Mouse (Mus musculus) spleen, adult 18-20 months (tissue): ENCODE measurements around the gene Taf5.

Source experiments
- DNase-seq, 2 experiments: peaks; one replicate each; pipeline ENCODE4 v3.0.0; 2022; ENCODE audit warnings: mixed read lengths in 2 of 2

Gene Taf5

DNA sequence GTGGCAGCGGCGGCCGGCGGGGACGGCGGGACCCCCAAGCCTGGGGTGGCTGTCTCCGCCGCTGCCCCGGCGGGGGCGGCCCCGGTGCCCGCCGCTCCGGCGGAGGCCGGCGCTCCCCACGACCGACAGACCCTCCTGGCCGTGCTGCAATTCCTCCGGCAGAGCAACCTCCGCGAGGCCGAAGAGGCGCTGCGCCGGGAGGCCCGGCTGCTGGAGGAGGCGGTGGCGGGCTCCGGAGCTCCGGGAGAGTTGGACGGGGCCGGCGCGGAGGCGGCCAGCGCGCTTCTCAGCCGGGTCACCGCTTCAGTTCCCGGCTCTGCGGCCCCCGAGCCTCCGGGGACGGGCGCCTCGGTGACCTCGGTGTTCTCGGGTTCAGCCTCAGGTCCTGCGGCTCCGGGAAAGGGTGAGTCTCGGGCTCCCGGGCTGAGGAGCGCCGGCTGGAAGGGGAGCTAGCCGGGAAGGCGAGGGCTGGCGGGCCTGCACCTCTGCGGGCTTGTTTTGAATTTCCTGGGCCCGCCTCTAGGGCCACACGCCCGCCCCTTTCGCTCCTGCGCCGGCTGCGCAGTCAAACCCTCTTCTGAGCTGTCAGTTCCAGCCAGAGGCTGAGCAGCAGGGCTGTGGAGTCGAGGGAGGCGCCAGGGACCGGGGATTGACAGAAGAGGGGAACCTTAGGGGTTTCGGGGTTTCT, 522 bp downstream of the Taf5 start:
- peak; percentile 75 to 82 for DNase-seq

DNA sequence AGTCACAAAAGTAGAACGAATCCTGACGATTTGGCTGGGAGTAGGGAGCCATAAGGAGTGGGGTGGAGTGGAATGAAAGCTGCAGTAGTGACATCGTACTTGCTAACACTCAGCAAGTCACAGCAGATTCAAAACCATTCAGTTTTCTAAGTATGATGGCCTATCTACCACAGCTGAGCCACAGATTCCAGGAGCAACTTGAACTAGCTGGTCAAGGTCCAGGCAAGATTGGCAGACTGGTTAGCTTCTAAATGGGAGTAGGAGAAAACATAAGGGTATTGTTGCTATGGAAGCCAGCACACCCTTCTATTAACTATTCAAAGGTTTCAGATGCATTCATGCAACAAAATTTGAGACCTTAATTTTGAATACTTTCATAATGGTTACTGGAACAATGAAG, 20.7 kb downstream of the Taf5 start:
- no peak for DNase-seq

DNA sequence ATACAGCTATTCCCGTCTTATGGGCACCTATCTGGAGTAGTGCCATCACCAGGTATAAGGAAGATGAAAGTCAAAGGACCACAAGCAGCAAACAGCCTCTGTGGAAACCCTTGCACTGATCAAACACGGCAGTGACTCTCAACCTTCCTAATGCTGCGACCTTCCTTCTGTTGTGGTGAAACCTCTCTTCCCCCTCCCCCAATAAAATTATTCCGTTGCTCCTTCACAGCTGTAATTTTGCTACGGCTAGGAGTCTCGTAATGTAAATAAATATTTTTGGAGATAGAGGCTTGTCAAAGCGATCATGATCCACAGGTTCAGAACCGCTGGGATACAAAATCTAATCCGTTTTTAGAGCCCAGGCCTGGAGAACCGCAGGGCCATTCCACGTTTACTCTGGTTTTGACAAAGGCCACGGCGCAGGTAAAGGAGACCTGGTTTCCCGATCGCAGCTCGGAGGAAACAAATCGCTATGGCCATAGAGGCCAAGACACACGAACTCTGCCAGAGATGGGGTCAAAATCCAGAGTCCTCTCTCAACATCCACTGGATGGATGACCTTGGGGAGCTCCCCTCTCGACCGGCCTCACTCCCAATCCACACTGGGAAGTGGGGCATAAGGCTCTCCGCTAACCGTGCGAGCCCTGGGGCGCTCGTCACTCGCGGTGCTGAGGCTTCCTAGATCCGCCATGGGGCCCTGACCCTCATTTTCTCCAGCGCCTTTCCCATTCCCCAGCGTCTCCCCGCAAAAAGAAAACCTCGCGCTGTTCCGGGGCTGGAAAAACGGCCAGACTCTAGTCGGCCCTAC, 22.4 kb downstream of the Taf5 start:
- no peak for DNase-seq

DNA sequence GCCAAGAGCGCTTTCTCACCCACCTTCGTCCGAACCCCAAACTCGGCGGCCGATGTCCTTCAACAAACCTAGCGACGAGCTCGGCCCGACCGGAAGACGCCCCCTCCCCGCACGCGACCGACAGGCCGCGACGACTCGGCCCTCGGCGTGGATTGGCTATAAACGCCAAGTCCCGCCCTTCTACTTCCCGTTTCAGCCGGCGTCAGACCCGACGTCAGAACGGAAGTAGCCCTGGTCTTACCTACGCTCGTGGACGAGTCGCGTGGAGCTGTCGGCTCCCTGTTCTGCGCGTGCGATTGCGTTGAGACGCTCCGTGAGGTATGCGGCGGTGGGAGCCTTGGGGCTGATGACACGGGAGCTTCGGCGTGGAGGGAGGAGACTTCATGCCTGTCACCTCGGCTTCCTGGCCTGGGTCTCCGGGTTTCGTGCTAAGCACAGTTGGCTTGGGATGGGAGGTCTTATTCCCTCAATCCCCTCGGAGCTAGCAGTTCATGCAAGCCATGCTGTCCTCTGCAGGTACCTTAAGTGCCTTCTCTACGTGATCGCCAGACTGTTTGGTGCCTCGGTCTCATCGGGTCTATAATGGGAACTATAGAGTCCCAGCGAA, 23.1 kb downstream of the Taf5 start, which contains the start of the genes Usmg5 and Pdcd11:
TSS of gene Usmg5 (minus strand) at position 98 of the 607 bp plus-strand sequence.
TSS of gene Pdcd11 (plus strand) at position 219 of the 607 bp plus-strand sequence.
- DNase-seq: peak; percentile 88 to 91

DNA sequence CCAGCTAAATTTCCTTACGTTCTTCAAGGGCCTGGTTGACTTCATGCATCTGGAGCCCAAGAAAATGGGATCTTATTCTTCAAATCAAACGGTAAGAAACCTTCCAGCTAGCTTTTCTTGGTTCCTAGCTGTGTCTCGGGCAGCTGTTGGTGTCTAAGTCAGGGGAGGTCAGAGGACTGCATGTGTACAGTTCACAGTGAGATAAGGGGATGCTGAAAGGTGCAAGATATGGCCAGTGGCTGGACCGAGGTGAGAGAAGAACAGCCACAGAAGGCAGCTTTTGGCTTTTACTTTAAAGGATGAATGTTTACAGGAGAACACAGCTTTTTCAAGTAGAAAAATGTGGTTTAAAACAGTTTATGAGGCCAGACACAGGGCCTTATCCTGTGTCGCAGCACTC, 33.5 kb downstream of the Taf5 start:
- no peak for DNase-seq

DNA sequence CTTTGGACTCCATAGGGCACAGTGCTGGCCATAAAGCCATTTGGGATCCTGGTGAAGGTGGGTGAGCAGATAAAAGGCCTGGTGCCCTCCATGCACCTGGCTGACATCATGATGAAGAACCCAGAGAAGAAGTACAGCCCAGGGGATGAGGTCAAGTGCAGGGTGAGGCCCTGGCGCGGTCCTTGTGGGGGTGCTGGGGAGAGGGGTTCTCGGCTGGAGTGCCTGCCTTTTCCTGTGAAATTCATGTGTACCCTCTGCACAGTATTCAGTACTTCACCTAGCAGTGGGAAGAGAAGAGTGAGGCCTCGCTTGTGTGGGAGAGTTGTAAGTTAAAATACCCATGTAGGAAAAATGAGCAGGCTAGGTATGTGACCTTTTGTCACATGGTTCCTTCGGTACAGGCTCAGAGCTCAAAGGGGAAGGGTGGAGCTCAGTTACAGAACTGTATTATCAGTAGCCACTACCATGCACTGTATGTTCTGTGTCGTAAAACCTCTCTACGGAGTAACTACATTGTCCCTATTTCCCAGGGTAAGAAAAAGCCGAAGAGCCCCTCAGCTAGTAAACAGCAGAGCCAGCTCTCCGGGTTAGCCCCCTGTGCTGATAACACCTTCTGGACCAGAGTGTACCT, 37.2 kb downstream of the Taf5 start:
- DNase-seq: no peak

DNA sequence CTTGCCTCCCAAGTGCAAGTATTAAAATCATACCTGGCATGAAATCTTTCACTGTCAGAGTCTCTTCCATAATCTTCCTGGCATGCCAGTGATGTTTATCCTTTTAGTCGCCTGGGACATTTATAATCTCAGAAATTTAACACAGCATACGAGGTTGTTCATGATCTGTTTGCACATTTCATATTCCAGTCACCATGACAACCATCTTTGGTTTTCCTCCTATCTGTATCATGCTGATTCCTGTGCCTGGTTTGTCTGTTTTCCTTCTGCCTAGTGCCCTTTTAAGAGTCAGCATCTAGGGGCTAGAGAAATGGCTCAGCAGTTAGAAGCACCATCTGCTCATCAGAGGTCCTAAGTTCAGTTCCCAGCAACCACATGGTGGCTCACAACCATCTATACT, 51.1 kb downstream of the Taf5 start:
- no peak for DNase-seq

DNA sequence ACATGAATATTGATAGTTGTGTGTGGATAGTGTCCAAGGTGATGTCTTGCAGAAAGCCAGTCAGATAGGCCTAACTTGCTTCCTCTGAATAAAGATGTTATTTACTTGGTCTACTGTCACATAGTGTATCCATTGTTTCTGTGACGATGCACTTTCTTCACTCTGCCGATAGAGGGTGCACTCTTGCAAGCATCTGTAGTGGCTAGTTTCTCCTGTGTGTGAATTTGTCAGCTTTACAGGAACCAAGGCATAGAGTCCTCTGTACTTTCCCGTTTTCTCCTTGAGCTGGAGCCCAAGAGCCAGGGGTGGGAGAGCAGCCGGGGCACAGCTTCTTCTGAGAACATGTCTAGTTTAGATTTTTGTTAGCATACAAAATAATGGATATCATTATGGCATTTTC, 53.5 kb downstream of the Taf5 start:
- no peak for DNase-seq

DNA sequence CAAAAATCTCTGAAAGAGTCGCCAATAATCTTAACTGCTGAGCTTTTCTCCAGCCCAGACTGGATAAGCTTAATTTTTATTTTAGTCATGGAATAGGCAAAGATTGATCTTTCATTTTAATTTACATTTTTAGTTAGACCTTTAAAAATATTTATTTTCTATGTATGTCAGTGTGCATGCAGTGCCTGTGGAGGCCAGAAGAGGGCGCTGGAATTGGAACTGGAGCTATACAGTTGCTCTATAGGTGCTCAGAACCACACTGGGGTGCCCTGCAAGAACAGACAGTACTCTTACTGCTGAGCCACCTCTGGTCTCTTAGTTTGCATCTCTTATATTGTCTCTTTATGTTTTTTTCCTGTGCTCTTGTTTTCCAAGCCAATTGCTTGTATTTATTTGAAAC, 55.3 kb downstream of the Taf5 start:
- peak; percentile 30 to 47 for DNase-seq

DNA sequence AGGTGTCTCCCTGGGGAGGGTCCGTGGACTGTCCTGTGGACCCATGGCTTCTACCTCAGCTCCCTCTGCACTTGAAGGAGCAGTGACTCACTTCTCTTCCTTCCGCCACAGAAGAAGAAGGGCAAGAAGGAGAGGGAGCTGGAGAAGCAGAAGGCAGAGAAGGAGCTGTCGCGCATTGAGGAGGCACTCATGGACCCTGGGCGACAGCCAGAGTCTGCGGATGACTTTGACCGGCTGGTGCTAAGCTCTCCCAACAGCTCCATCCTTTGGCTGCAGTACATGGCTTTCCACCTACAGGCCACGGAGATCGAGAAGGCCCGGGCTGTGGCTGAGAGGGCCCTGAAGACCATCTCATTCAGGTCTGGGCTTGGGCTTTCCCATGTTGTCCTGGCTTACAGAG, 60.6 kb downstream of the Taf5 start:
- DNase-seq: no peak

DNA sequence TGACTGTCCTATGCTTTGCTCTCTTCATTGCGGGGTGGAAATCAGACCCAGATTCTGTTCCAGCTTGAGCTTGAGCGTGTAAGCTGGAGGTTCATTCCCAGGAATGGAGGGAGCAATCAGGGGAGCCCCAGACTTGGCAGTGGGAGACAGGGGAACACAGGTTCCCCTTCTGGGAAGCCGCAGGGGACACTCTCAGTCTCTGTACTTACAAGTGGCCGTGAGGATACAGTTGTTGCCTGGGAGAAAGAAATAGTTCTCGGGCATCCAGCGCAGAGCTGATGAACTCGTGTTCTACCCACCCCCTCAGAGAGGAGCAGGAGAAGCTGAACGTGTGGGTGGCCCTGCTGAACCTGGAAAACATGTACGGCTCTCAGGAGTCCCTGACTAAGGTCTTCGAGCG, 61.3 kb downstream of the Taf5 start:
- DNase-seq: no peak

DNA sequence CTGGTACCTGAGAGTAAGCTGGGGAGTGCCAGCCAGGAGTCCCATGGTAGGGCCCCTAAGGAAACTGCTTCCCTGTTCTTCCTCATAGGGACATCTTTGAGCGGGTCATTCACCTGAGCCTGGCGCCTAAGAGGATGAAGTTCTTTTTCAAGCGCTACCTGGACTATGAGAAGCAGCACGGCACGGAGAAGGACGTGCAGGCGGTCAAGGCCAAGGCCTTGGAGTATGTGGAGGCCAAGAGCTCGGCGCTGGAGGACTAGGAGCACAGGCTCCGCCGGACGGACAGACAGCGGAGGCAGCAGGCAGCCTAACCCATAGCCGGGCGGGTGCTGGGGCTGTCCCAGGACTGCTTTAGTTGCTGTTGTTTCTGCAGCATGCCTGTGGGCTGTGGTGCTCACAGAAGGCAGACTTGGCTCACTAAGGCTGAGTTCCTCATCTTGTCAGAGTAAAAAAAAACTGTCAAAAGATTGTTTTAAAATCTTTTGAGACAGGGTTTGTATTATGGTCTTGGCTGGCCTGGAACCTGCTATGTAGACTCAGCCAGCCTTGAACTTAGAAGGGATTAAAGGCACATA, 63.1 kb downstream of the Taf5 start:
- DNase-seq: peak; percentile 42 to 49
